Mouse (Mus musculus) forebrain, embryonic 13.5 days (tissue): ENCODE data around the gene Rtn4rl2. TPM values are rescaled to one million over a fixed set of nuclear protein-coding genes. Genes with fewer than 3 reads are reported as not detected.

Source experiments
- ATAC-seq: fragments of 200-750 bp; cut with Nextera tagmentation; 2 replicates; pipeline ENCODE4 v1.8.0; 2017
- H3K27ac ChIP-seq: fragments of 300-500 bp; sonication (generic); 2 replicates; pipeline ENCODE4 v1.5.1; 2015; ENCODE audit warnings: inconsistent platforms, mild to moderate bottlenecking, moderate library complexity
- H3K27me3 ChIP-seq: fragments of 300-500 bp; sonication (generic); 2 replicates; pipeline ENCODE4 v1.6.1; 2015; ENCODE audit warnings: mild to moderate bottlenecking, inconsistent platforms
- H3K36me3 ChIP-seq: fragments of 300-500 bp; sonication (generic); 2 replicates; pipeline ENCODE4 v1.6.1; 2015; ENCODE audit warnings: mild to moderate bottlenecking, inconsistent platforms; ENCODE audit not compliant: poor library complexity, severe bottlenecking
- H3K4me1 ChIP-seq: fragments of 300-500 bp; sonication (generic); 2 replicates; pipeline ENCODE4 v1.6.1; 2015; ENCODE audit warnings: inconsistent platforms
- H3K4me2 ChIP-seq: fragments of 300-500 bp; sonication (generic); 2 replicates; pipeline ENCODE4 v1.6.1; 2015; ENCODE audit warnings: inconsistent platforms, mild to moderate bottlenecking, moderate library complexity
- H3K4me3 ChIP-seq: fragments of 300-500 bp; sonication (generic); 2 replicates; pipeline ENCODE4 v1.5.1; 2015; ENCODE audit warnings: mild to moderate bottlenecking, inconsistent platforms
- H3K9ac ChIP-seq: fragments of 300-500 bp; sonication (generic); 2 replicates; pipeline ENCODE4 v1.6.1; 2015; ENCODE audit warnings: mild to moderate bottlenecking, inconsistent platforms
- H3K9me3 ChIP-seq: fragments of 300-500 bp; sonication (generic); replicated peaks from 2 replicates; pipeline ENCODE4 v1.6.1; 2016; ENCODE audit warnings: inconsistent platforms
- WGBS: fragments of 180-500 bp; shearing (Covaris S2); methylation state at CpG from one replicate; pipeline ENCODE4 v1.1.7; 2015; 5-methylcytosine and 5-hydroxymethylcytosine counted together
- polyA plus RNA-seq: library from polyadenylated mRNA; unstranded; fragments of >200 nt; fragmentation: Nextera tagmentation; extraction: Ambion mirVana; gene quantifications from 2 replicates; pipeline ENCODE4 v1.2.1, GENCODE M21; 2015

The Rtn4rl2 gene
- polyA plus RNA-seq, 1 experiment from 2014 or later, result 5.6 TPM

- ATAC-seq, result no peak
- no peaks in the 10 kb centered on the region for H3K9me3 ChIP-seq
Observed at GRCm38 (mm10) chr2:84861430-84861829, 25.1 kb downstream of the Rtn4rl2 start.

DNA sequence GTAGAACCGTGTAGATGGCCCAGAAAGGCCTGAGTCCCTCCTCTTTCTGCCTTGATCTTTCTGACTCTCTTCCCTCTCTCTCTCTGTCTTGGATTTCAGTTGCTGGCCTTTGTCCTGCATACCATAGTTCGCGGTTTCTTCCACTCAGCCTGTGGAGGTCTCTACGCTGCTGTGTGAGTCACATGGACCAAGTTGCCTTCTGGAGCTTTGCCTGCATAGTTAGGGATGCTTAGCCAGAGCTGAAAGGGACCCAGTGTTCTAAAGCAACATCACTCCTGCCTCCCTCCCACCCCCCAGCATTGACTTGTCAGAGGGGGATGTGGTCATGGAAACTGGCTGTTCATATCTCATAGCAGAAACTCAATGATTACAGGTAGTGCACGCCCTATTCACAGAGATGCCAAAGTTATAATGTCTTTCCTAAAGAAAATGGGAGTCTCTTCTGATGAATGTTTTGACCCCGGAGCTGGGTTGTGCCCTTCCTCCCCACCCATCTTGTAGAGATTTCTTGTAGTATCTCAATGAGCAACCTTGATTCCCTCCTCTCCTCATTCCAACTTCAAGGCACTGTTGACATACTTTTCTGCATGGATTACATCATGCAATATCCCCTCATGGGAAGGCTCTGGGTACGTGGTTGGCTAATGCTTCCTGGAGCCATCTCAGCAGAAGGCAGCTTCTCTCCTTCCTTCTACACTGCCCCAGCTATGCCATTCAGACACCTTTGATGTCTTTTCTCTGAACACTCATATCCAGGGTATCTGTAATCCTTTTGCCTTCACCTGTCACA is 26.3 kb downstream of the Rtn4rl2 start:
- no peak overlapping the region for H3K9ac ChIP-seq
- H3K27ac ChIP-seq, result no peak overlapping the region
- peaks cover 25% of the 10 kb centered on the region; the same call in 1 of the 2 replicates for H3K36me3 ChIP-seq
- no peak overlapping the region for H3K4me2 ChIP-seq
- WGBS, result 87% methylated on average over 7 of the region's 7 CpGs
- H3K9me3 ChIP-seq, result no peaks in the 10 kb centered on the region
- no peaks in the 10 kb centered on the region for H3K27me3 ChIP-seq
- H3K4me1 ChIP-seq, result no peaks in the 10 kb centered on the region
- ATAC-seq, result no peak
- H3K4me3 ChIP-seq, result no peak overlapping the region

More at GRCm38 (mm10) chr2:84861430-84861829, 25.1 kb downstream of the Rtn4rl2 start:
- peaks cover 7% of the 10 kb centered on the region for H3K27me3 ChIP-seq
- no peak overlapping the region for H3K9ac ChIP-seq
- H3K4me2 ChIP-seq, result no peak overlapping the region
- no peak overlapping the region for H3K4me3 ChIP-seq
- no peak overlapping the region for H3K27ac ChIP-seq
- peaks cover 9% of the 10 kb centered on the region; the same call in 1 of the 2 replicates for H3K4me1 ChIP-seq
- 76% methylated on average over 3 of the region's 3 CpGs for WGBS
- peaks cover 25% of the 10 kb centered on the region; the same call in 1 of the 2 replicates for H3K36me3 ChIP-seq

- H3K4me2 ChIP-seq, result no peak overlapping the region
- H3K36me3 ChIP-seq, result peaks cover 25% of the 10 kb centered on the region; the same call in 1 of the 2 replicates
- H3K9me3 ChIP-seq, result no peaks in the 10 kb centered on the region
- 81% methylated on average over 1 of the region's 1 CpGs for WGBS
- ATAC-seq, result no peak
- H3K27me3 ChIP-seq, result no peaks in the 10 kb centered on the region
- no peak overlapping the region for H3K4me3 ChIP-seq
- no peaks in the 10 kb centered on the region for H3K4me1 ChIP-seq
- H3K9ac ChIP-seq, result no peak overlapping the region
- no peak overlapping the region for H3K27ac ChIP-seq
Observed at GRCm38 (mm10) chr2:84858551-84858950, 28.0 kb downstream of the Rtn4rl2 start.

- Histone ChIP-seq H3K27ac (no peak overlapping the region), H3K4me2 (no peak overlapping the region), H3K4me1 (peaks cover 6% of the 10 kb centered on the region; the same call in 1 of the 2 replicates), H3K27me3 (no peaks in the 10 kb centered on the region), H3K9me3 (no peaks in the 10 kb centered on the region), H3K4me3 (no peak overlapping the region), H3K9ac (no peak overlapping the region), H3K36me3 (peaks cover 13% of the 10 kb centered on the region; the same call in 1 of the 2 replicates)
- 74% methylated on average over 2 of the region's 2 CpGs for WGBS
- ATAC-seq, result peak; percentile 82
Observed at GRCm38 (mm10) chr2:84855732-84856131, 30.8 kb downstream of the Rtn4rl2 start.

- no peaks in the 10 kb centered on the region for H3K9me3 ChIP-seq
- peaks cover 6% of the 10 kb centered on the region; the same call in 1 of the 2 replicates for H3K4me1 ChIP-seq
- peaks cover 4% of the 10 kb centered on the region; the same call in 1 of the 2 replicates for H3K36me3 ChIP-seq
- 0 out of 2 replicates have a peak overlapping the region, but pooled peaks have one; percentile 5 for H3K9ac ChIP-seq
- no peak overlapping the region for H3K4me3 ChIP-seq
- H3K27ac ChIP-seq, result no peak overlapping the region
- ATAC-seq, result no peak
- no peak overlapping the region; the same call in 1 of the 2 replicates for H3K4me2 ChIP-seq
- H3K27me3 ChIP-seq, result no peaks in the 10 kb centered on the region
- WGBS, result 36% methylated on average over 23 of the region's 23 CpGs
Observed at GRCm38 (mm10) chr2:84851130-84852040, 35.1 kb downstream of the Rtn4rl2 start.

- Histone ChIP-seq H3K4me2 (no peak overlapping the region; the same call in 1 of the 2 replicates), H3K9ac (no peak overlapping the region), H3K27ac (no peak overlapping the region), H3K36me3 (peaks cover 4% of the 10 kb centered on the region; the same call in 1 of the 2 replicates), H3K4me3 (no peak overlapping the region), H3K4me1 (peaks cover 6% of the 10 kb centered on the region; the same call in 1 of the 2 replicates), H3K27me3 (no peaks in the 10 kb centered on the region), H3K9me3 (no peaks in the 10 kb centered on the region)
- ATAC-seq, result no peak
- 62% methylated on average over 7 of the region's 7 CpGs for WGBS
Observed at GRCm38 (mm10) chr2:84850407-84851129, 35.9 kb downstream of the Rtn4rl2 start.

DNA sequence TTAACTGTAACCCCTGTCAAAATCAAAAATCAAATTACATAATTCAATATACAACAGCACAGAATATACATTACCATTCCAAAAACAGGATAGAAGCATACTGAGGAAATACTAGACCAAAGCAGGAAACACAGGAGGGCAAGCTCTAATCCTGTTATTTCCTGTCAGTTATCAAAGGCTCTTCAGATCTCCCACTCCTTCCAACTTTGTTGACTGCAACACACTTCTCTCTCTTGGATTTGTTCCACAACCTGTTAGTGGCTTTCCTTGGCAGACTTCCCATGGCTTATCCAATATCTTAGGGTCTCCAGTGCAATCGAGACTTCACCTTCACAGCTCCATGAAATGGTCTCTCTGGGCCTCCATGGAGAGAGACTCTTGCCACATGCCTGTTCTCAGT is 41.3 kb downstream of the Rtn4rl2 start:
- Histone ChIP-seq H3K9ac (no peak overlapping the region), H3K36me3 (peaks cover 4% of the 10 kb centered on the region; the same call in 1 of the 2 replicates), H3K4me2 (no peak overlapping the region), H3K27ac (no peak overlapping the region), H3K27me3 (peaks cover 10% of the 10 kb centered on the region; the same call in 1 of the 2 replicates), H3K9me3 (no peaks in the 10 kb centered on the region), H3K4me3 (no peak overlapping the region), H3K4me1 (peaks cover 20% of the 10 kb centered on the region)
- ATAC-seq, result no peak
- 84% methylated on average over 1 of the region's 1 CpGs for WGBS

DNA sequence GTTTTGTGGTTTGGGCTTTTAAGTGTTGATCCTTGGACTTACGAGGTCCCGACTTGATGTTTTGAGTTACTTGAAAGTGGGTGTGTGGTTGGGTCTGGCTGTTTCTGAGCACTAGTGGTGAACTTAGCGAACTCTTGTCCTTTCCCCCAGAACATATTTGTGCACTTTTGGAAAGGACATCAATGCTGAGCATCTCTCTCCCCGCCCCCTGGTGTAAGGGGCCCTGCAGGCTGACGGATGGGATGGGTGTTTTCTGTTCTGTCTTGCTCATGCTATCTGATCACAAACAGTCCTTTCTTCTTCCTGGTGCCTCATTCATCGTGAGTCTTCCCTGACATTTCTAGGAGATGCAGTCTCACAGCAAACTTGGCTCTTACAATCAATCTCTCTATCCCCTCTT is 42.9 kb downstream of the Rtn4rl2 start:
- ATAC-seq, result no peak
- H3K9ac ChIP-seq, result no peak overlapping the region
- H3K27me3 ChIP-seq, result peaks cover 21% of the 10 kb centered on the region
- 90% methylated on average over 6 of the region's 6 CpGs for WGBS
- no peak overlapping the region for H3K4me3 ChIP-seq
- H3K4me2 ChIP-seq, result no peak overlapping the region
- peaks cover 36% of the 10 kb centered on the region for H3K4me1 ChIP-seq
- H3K36me3 ChIP-seq, result no peaks in the 10 kb centered on the region
- H3K9me3 ChIP-seq, result no peaks in the 10 kb centered on the region
- no peak overlapping the region for H3K27ac ChIP-seq

GRCm38 (mm10) chr2:84841905-84842304 is 44.6 kb downstream of the Rtn4rl2 start:
- Histone ChIP-seq H3K4me2 (peak overlapping the region; percentile 94), H3K9ac (no peak overlapping the region), H3K9me3 (no peaks in the 10 kb centered on the region), H3K27me3 (peaks cover 35% of the 10 kb centered on the region), H3K4me1 (peaks cover 42% of the 10 kb centered on the region), H3K36me3 (no peaks in the 10 kb centered on the region), H3K27ac (no peak overlapping the region), H3K4me3 (peak overlapping the region; percentile 62)
- ATAC-seq, result no peak

- Histone ChIP-seq H3K4me3 (peak overlapping the region; percentile 62), H3K9me3 (no peaks in the 10 kb centered on the region), H3K4me2 (peak overlapping the region; percentile 94), H3K9ac (peak overlapping the region; percentile 70), H3K4me1 (peaks cover 42% of the 10 kb centered on the region), H3K36me3 (no peaks in the 10 kb centered on the region), H3K27me3 (peaks cover 35% of the 10 kb centered on the region), H3K27ac (peak overlapping the region; percentile 84)
- peak; percentile 22 for ATAC-seq
- 7% methylated on average over 17 of the region's 17 CpGs for WGBS
Observed at GRCm38 (mm10) chr2:84840748-84841563, 45.6 kb downstream of the Rtn4rl2 start.
